Mouse (Mus musculus) gastrocnemius, postnatal 14 days (tissue): ENCODE measurements around the gene Me1. TPM values are rescaled to one million over a fixed set of nuclear protein-coding genes. Genes with fewer than 3 reads are reported as not detected.
"Not testable (repeated sequence)": the region's sequence is repeated elsewhere in the genome, so short reads cannot be mapped to it uniquely, and the experiment has no call there.

ENCODE experiments used
- DNase-seq: peaks from one replicate; pipeline ENCODE4 v3.0.0; 2021; ENCODE audit warnings: mixed read lengths
- intact Hi-C: fragments of 180-260 bp; cut with DNase I; formaldehyde crosslinking; loops from one replicate; pipeline ENCODE4 v1.15.1; 2025; ENCODE audit warnings: low total_unique reads
- total RNA-seq, 2 experiments: library from RNA; stranded (reverse); gene quantifications; 2 replicates each; pipeline ENCODE4 v1.2.3; 2021

The Me1 gene
- total RNA-seq, 2 experiments from 2014 or later = 44.0 to 53.4 TPM

- no peak for DNase-seq
- intact Hi-C loops = no loop called here
These were observed 76.2 kb downstream of the Me1 start for GRCm38 (mm10) chr9:86619341-86620139.

- DNase-seq = no peak
These were observed 77.8 kb downstream of the Me1 start for GRCm38 (mm10) chr9:86617837-86618492.

GRCm38 (mm10) chr9:86615765-86616164 is 80.0 kb downstream of the Me1 start:
- DNase-seq = no peak
- intact Hi-C loops = no loop called here

More at GRCm38 (mm10) chr9:86617837-86618492, 77.8 kb downstream of the Me1 start:
- intact Hi-C loops = no loop called here

- no peak for DNase-seq
- intact Hi-C loops = no loop called here
These were observed 83.7 kb downstream of the Me1 start for GRCm38 (mm10) chr9:86612091-86612490.

GRCm38 (mm10) chr9:86605776-86606175 is 90.0 kb downstream of the Me1 start:
- intact Hi-C loops = no loop called here

GRCm38 (mm10) chr9:86599723-86600303 is 95.9 kb downstream of the Me1 start:
- intact Hi-C loops = loop anchor here (10.0 kb wide), 1 partner anchor 195 kb away; no protein-coding TSS in a partner anchor
- no peak for DNase-seq

More at GRCm38 (mm10) chr9:86605776-86606175, 90.0 kb downstream of the Me1 start:
- DNase-seq = no peak

GRCm38 (mm10) chr9:86596983-86597382 is 98.8 kb downstream of the Me1 start:
- intact Hi-C loops = loop anchor here (10.0 kb wide), 1 partner anchor 198 kb away; no protein-coding TSS in a partner anchor
- DNase-seq = not testable (repeated sequence)

- intact Hi-C loops = loop anchor here (5.0 to 10.0 kb wide), 2 partner anchors 153 to 200 kb away; no protein-coding TSS in a partner anchor
- not testable (repeated sequence) for DNase-seq
These were observed 101.4 kb downstream of the Me1 start for GRCm38 (mm10) chr9:86594357-86594767.

- intact Hi-C loops = loop anchor here (5.0 to 10.0 kb wide), 2 partner anchors 154 to 202 kb away; no protein-coding TSS in a partner anchor
These were observed 102.8 kb downstream of the Me1 start for GRCm38 (mm10) chr9:86592676-86593668.

GRCm38 (mm10) chr9:86587019-86587795 is 108.5 kb downstream of the Me1 start:
- intact Hi-C loops = no loop called here
- no peak for DNase-seq

More at GRCm38 (mm10) chr9:86592676-86593668, 102.8 kb downstream of the Me1 start:
- DNase-seq = no peak

- peak; percentile 62 for DNase-seq
- intact Hi-C loops = no loop called here
These were observed 112.0 kb downstream of the Me1 start for GRCm38 (mm10) chr9:86583740-86584139.

- intact Hi-C loops = loop anchor here (5.0 kb wide), 1 partner anchor 112 kb away; the partner anchor contains the start of gene Dop1a
These were observed 116.1 kb downstream of the Me1 start for GRCm38 (mm10) chr9:86579657-86580056.

GRCm38 (mm10) chr9:86575178-86575577 is 120.6 kb downstream of the Me1 start:
- intact Hi-C loops = loop anchor here (5.0 kb wide), 1 partner anchor 108 kb away; the partner anchor contains the start of gene Dop1a
- no peak for DNase-seq

More at GRCm38 (mm10) chr9:86579657-86580056, 116.1 kb downstream of the Me1 start:
- DNase-seq = no peak

- intact Hi-C loops = no loop called here
- no peak for DNase-seq
These were observed 122.0 kb downstream of the Me1 start for GRCm38 (mm10) chr9:86573616-86574303.

- intact Hi-C loops = no loop called here
These were observed 123.0 kb downstream of the Me1 start for GRCm38 (mm10) chr9:86572636-86573291.

GRCm38 (mm10) chr9:86572196-86572595 is 123.6 kb downstream of the Me1 start:
- intact Hi-C loops = no loop called here
- peak; percentile 24 for DNase-seq

More at GRCm38 (mm10) chr9:86572636-86573291, 123.0 kb downstream of the Me1 start:
- DNase-seq = peak; percentile 71
